Mouse (Mus musculus): Measurements from ENCODE around the gene Hdgf. TPM values are rescaled to one million over a fixed set of nuclear protein-coding genes. Genes with fewer than 3 reads are reported as not detected.

Gene Hdgf
- polyA plus RNA-seq, 1 experiment from 2014 or later: 99.1 TPM

DNA sequence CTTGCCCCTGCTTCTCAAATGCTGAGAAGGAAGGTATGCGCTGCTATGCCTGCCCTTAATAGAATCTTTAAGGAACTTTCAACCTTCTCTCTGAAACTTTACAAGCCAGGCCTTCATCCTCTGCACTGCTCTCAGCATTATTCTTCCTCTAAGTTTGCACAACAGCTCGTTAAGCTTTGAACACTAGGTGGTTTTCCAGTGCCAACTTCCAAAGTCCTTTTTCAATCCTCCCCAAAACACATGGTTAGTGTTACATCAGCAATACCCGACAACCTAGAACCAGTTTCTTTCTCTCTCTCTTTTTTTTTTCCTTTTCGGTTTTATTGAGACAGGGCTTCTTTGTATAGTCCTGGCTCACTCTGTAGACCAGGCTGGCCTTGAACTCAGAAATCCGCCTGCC, 27.9 kb downstream of the Hdgf start:
- Histone ChIP-seq H3K9me3 (replicated peaks; ENCODE audit: control insufficient read depth, low read length) (no peaks in the 10 kb centered on the region), H3K4me1 (ENCODE audit: control insufficient read depth, insufficient read depth, low read length) (peaks cover 10% of the 10 kb centered on the region; the same call in 1 of the 2 replicates), H3K9ac (ENCODE audit: low read length) (no peak overlapping the region), H3K27me3 (replicated peaks; ENCODE audit: control insufficient read depth, insufficient read depth, low read length) (no peaks in the 10 kb centered on the region), H3K27ac (ENCODE audit: low read depth, low read length) (no peak overlapping the region), H3K4me2 (ENCODE audit: low read length) (no peak overlapping the region), H3K36me3 (ENCODE audit: control insufficient read depth, insufficient read depth, low read length) (peaks cover 61% of the 10 kb centered on the region), H3K4me3 (ENCODE audit: low read depth, low read length) (no peak overlapping the region)
- ATAC-seq (no peak), DNase-seq (ENCODE audit: low spot score) (no peak)
- 64% methylated on average over 5 of the region's 5 CpGs for WGBS

DNA sequence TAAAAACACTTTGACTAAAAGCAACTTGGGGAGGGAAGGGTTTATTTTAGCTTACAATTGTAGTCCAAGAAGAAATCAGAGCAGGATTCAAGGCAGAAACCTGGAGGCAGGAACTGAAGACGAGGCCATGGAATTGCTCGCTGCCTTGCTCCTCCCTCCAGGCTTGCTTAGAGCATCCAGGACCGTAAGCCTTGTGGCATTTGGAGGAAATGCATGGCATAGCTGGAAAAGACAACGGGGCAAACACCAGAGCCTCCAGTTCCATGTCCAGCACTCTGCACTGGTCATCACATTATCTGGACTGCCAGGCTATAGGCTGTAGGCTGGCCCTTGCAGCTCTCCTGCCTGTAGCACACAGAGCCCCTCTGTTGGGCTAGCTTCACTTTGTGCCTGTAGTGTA, 28.4 kb downstream of the Hdgf start:
- peaks cover 6% of the 10 kb centered on the region; the same call in 1 of the 2 replicates for H3K4me1 ChIP-seq (ENCODE audit: control insufficient read depth, insufficient read depth, low read length)
- H3K27me3 ChIP-seq (replicated peaks; ENCODE audit: control insufficient read depth, insufficient read depth, low read length): no peaks in the 10 kb centered on the region
- H3K9ac ChIP-seq (ENCODE audit: low read length): no peak overlapping the region
- no peak overlapping the region for H3K4me2 ChIP-seq (ENCODE audit: low read length)
- no peak for DNase-seq (ENCODE audit: low spot score)
- WGBS: 75% methylated on average over 4 of the region's 4 CpGs
- no peak overlapping the region for H3K4me3 ChIP-seq (ENCODE audit: low read depth, low read length)
- no peaks in the 10 kb centered on the region for H3K9me3 ChIP-seq (replicated peaks; ENCODE audit: control insufficient read depth, low read length)
- H3K27ac ChIP-seq (ENCODE audit: low read depth, low read length): no peak overlapping the region
- no peak for ATAC-seq
- H3K36me3 ChIP-seq (ENCODE audit: control insufficient read depth, insufficient read depth, low read length): peaks cover 66% of the 10 kb centered on the region

DNA sequence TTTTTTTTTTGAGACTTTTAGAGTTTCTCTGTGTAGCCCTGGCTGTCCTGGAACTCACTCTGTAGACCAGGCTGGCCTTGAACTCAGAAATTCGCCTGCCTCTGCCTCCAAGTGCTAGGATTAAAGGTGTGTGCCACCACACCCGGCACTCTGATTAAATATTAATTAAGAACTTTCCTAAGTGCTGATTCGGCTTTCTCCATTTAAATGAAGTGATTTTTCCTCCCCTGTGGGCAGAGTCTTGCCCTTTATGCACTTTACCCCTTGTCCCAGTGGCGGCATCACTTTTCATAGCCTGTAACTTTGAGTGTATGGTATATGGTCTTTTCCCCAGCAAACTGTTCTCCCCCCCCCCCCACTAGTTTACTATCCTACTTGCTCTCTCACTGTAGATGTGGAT, 29.1 kb downstream of the Hdgf start:
- no peak overlapping the region for H3K9ac ChIP-seq (ENCODE audit: low read length)
- ATAC-seq: no peak
- no peaks in the 10 kb centered on the region for H3K9me3 ChIP-seq (replicated peaks; ENCODE audit: control insufficient read depth, low read length)
- WGBS: 83% methylated on average over 4 of the region's 4 CpGs
- no peak overlapping the region for H3K27ac ChIP-seq (ENCODE audit: low read depth, low read length)
- peaks cover 5% of the 10 kb centered on the region; the same call in 1 of the 2 replicates for H3K4me1 ChIP-seq (ENCODE audit: control insufficient read depth, insufficient read depth, low read length)
- H3K36me3 ChIP-seq (ENCODE audit: control insufficient read depth, insufficient read depth, low read length): peaks cover 73% of the 10 kb centered on the region
- no peak for DNase-seq (ENCODE audit: low spot score)
- H3K4me2 ChIP-seq (ENCODE audit: low read length): no peak overlapping the region
- no peaks in the 10 kb centered on the region for H3K27me3 ChIP-seq (replicated peaks; ENCODE audit: control insufficient read depth, insufficient read depth, low read length)
- H3K4me3 ChIP-seq (ENCODE audit: low read depth, low read length): no peak overlapping the region

DNA sequence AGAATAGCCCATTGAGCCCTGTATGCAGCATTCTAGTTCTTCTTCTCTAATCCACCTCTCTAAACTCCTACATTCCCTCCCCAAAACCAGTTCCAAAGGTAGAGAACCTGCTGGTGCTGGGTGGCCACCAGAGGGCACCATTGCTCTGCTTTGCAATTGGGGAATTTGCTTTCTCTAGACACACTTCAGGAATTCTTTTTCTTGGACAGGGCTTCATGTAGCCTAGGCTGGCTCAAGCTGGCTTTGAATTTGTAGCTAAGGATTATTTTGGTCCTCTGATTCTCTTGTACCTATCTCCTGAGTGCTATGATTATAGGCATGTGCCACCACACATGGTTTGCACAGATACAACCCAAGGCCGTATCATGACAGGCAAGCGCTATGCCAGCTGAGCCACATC, 29.7 kb downstream of the Hdgf start:
- WGBS: 99% methylated on average over 2 of the region's 2 CpGs
- Histone ChIP-seq H3K27ac (ENCODE audit: low read depth, low read length) (no peak overlapping the region), H3K4me2 (ENCODE audit: low read length) (no peak overlapping the region), H3K9ac (ENCODE audit: low read length) (no peak overlapping the region), H3K4me3 (ENCODE audit: low read depth, low read length) (no peak overlapping the region), H3K36me3 (ENCODE audit: control insufficient read depth, insufficient read depth, low read length) (peaks cover 79% of the 10 kb centered on the region), H3K4me1 (ENCODE audit: control insufficient read depth, insufficient read depth, low read length) (peaks cover 5% of the 10 kb centered on the region; the same call in 1 of the 2 replicates), H3K27me3 (replicated peaks; ENCODE audit: control insufficient read depth, insufficient read depth, low read length) (no peaks in the 10 kb centered on the region), H3K9me3 (replicated peaks; ENCODE audit: control insufficient read depth, low read length) (no peaks in the 10 kb centered on the region)
- DNase-seq (ENCODE audit: low spot score) (peak; percentile 90), ATAC-seq (peak; percentile 48)

DNA sequence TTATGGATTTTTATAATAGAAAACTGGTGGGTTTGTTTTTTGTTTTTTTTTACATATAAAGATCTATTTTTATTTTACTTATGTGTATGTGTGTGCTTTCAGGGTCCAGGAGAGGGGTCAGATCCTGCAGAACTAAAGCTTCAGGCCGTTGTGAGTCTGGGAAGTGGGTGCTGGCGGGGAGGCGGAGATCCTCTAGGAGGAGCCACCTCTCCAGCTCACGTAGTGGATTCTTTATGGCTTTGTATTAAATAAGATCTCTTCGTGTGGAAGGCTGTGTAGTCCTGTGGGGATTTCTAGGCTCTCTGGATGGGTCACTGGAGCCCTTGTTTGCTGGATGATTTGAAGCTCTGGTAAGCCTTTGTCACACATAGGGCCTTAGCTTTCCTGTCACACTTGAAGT, 34.5 kb downstream of the Hdgf start:
- Histone ChIP-seq H3K36me3 (ENCODE audit: control insufficient read depth, insufficient read depth, low read length) (peaks cover 75% of the 10 kb centered on the region), H3K9ac (ENCODE audit: low read length) (no peak overlapping the region), H3K27ac (ENCODE audit: low read depth, low read length) (no peak overlapping the region), H3K4me2 (ENCODE audit: low read length) (no peak overlapping the region), H3K4me1 (ENCODE audit: control insufficient read depth, insufficient read depth, low read length) (0 out of 2 replicates have a peak, but pooled peaks cover 4% of the 10 kb centered on the region), H3K27me3 (replicated peaks; ENCODE audit: control insufficient read depth, insufficient read depth, low read length) (no peaks in the 10 kb centered on the region), H3K9me3 (replicated peaks; ENCODE audit: control insufficient read depth, low read length) (no peaks in the 10 kb centered on the region), H3K4me3 (ENCODE audit: low read depth, low read length) (no peak overlapping the region)
- ATAC-seq: no peak
- no peak for DNase-seq (ENCODE audit: low spot score)
- 58% methylated on average over 5 of the region's 5 CpGs for WGBS

DNA sequence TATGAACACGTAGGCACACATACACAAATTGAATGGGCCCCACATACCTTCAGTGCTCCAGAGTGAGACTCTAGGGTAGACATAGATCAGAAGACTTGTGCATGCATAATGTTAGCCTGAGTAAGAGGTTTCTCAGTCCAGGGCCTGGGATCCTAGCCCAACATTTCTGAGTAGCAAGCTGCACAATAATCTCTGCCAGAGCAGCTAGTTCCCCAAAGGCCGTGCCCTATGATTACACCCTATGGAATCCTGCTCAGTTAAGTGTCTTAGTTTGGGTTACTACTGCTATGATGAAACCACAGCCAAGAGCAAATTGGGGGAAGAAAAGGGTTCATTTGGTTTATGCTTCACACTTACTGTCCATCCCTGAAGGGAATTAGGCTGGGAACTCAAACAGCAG, 36.4 kb downstream of the Hdgf start:
- H3K4me3 ChIP-seq (ENCODE audit: low read depth, low read length): no peak overlapping the region
- no peak for DNase-seq (ENCODE audit: low spot score)
- H3K27me3 ChIP-seq (replicated peaks; ENCODE audit: control insufficient read depth, insufficient read depth, low read length): 0 out of 2 replicates have a peak, but pooled peaks cover 3% of the 10 kb centered on the region
- H3K4me1 ChIP-seq (ENCODE audit: control insufficient read depth, insufficient read depth, low read length): peaks cover 18% of the 10 kb centered on the region
- H3K36me3 ChIP-seq (ENCODE audit: control insufficient read depth, insufficient read depth, low read length): peaks cover 66% of the 10 kb centered on the region
- no peak overlapping the region for H3K4me2 ChIP-seq (ENCODE audit: low read length)
- H3K9me3 ChIP-seq (replicated peaks; ENCODE audit: control insufficient read depth, low read length): no peaks in the 10 kb centered on the region
- no peak for ATAC-seq
- no peak overlapping the region for H3K27ac ChIP-seq (ENCODE audit: low read depth, low read length)
- WGBS: 92% methylated on average over 2 of the region's 2 CpGs
- H3K9ac ChIP-seq (ENCODE audit: low read length): no peak overlapping the region

DNA sequence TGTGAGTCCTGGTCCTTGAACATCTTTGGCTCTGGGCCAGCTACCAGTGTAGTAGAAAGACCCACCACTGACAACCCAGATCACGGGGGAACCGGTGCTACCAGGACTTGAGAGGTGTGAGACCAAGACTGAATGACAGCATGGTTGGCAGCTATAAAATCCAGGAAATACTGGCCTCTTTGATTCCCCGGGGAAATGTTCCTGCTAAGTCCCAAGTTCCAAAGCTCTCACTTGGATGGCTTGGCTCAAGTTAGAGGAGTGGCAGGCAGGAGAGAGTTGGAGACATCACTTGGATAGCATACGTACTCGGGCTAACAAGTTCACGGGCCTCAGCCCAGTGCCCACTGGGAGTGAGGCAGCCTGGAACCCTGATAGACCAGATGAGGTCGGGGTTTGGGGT, 37.5 kb downstream of the Hdgf start:
- Histone ChIP-seq H3K27me3 (replicated peaks; ENCODE audit: control insufficient read depth, insufficient read depth, low read length) (0 out of 2 replicates have a peak, but pooled peaks cover 3% of the 10 kb centered on the region), H3K4me1 (ENCODE audit: control insufficient read depth, insufficient read depth, low read length) (peaks cover 29% of the 10 kb centered on the region), H3K4me3 (ENCODE audit: low read depth, low read length) (no peak overlapping the region), H3K4me2 (ENCODE audit: low read length) (no peak overlapping the region), H3K9ac (ENCODE audit: low read length) (no peak overlapping the region), H3K36me3 (ENCODE audit: control insufficient read depth, insufficient read depth, low read length) (peaks cover 55% of the 10 kb centered on the region), H3K9me3 (replicated peaks; ENCODE audit: control insufficient read depth, low read length) (no peaks in the 10 kb centered on the region), H3K27ac (ENCODE audit: low read depth, low read length) (no peak overlapping the region)
- 81% methylated on average over 7 of the region's 7 CpGs for WGBS
- DNase-seq (ENCODE audit: low spot score): no peak
- ATAC-seq: no peak

DNA sequence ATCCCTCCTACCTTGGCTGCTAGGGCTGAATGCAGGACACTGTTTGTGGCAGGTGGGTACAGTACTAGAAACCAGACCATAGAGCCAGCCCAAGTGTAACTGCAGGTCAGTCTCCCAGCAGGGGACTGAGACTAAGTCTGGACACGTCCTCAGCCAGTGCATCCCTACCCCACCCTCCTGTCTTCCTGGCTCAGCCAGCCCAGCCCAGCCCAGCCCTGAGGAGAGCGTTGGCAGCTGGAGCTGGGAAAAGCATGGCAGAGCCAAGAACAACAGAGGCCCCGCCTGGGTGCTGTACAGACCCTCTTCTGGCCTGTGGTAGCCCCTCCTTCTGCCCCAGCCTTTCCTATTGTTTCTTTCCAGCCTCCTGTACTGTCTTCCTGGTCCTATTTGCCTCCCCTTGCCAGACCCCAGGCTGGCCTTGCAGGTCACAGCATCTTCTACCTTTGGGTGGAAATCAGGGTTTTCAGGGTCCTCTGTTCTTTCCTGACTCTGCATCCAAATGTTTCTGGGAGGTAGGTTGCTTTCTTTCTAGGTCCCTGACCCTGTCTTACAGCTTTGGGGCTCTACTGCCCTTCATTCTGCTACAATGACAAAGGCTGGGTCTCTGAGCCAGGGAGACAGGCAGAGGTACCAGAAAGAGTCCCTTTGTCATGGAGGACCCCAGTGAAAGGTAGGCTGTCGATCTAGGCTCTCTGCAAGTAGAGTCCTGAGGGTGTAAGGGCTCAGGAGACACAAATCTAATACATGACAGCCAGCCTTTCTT, 38.9 kb downstream of the Hdgf start:
- Histone ChIP-seq H3K27ac (ENCODE audit: low read depth, low read length) (no peak overlapping the region), H3K4me3 (ENCODE audit: low read depth, low read length) (no peak overlapping the region), H3K36me3 (ENCODE audit: control insufficient read depth, insufficient read depth, low read length) (peaks cover 40% of the 10 kb centered on the region), H3K9me3 (replicated peaks; ENCODE audit: control insufficient read depth, low read length) (no peaks in the 10 kb centered on the region), H3K4me2 (ENCODE audit: low read length) (no peak overlapping the region), H3K9ac (ENCODE audit: low read length) (peak overlapping the region; percentile 37; the same call in 1 of the 2 replicates), H3K4me1 (ENCODE audit: control insufficient read depth, insufficient read depth, low read length) (peaks cover 39% of the 10 kb centered on the region), H3K27me3 (replicated peaks; ENCODE audit: control insufficient read depth, insufficient read depth, low read length) (0 out of 2 replicates have a peak, but pooled peaks cover 3% of the 10 kb centered on the region)
- ATAC-seq (peak; percentile 59; the same call in 1 of the 2 replicates), DNase-seq (ENCODE audit: low spot score) (peak; percentile 44)
- 11% methylated on average over 4 of the region's 4 CpGs for WGBS

All from forebrain, embryonic 14.5 days (tissue).